Mouse (Mus musculus) limb, embryonic 13.5 days (tissue): ENCODE results near the gene Gm11444. TPM values are rescaled to one million over a fixed set of nuclear protein-coding genes. Genes with fewer than 3 reads are reported as not detected.

Source experiments
- ATAC-seq: fragments of 200-750 bp; cut with Nextera tagmentation; 2 replicates; pipeline ENCODE4 v1.8.0; 2017; ENCODE audit warnings: low read depth, moderate number of reproducible peaks, moderate TSS enrichment; ENCODE audit not compliant: low FRiP score
- H3K27ac ChIP-seq: fragments of 300-500 bp; sonication (generic); 2 replicates; pipeline ENCODE4 v1.5.1; 2015; ENCODE audit warnings: inconsistent platforms, mild to moderate bottlenecking, moderate library complexity
- H3K27me3 ChIP-seq: fragments of 300-500 bp; sonication (generic); 2 replicates; pipeline ENCODE4 v1.6.1; 2015; ENCODE audit warnings: mild to moderate bottlenecking, inconsistent platforms
- H3K36me3 ChIP-seq: fragments of 300-500 bp; sonication (generic); 2 replicates; pipeline ENCODE4 v1.6.1; 2015; ENCODE audit warnings: inconsistent platforms, mild to moderate bottlenecking, moderate library complexity
- H3K4me1 ChIP-seq: fragments of 300-500 bp; sonication (generic); 2 replicates; pipeline ENCODE4 v1.6.1; 2015; ENCODE audit warnings: inconsistent platforms
- H3K4me2 ChIP-seq: fragments of 300-500 bp; sonication (generic); replicated peaks from 2 replicates; pipeline ENCODE4 v1.6.1; 2015; ENCODE audit warnings: inconsistent platforms, mild to moderate bottlenecking, moderate library complexity
- H3K4me3 ChIP-seq: fragments of 300-500 bp; sonication (generic); 2 replicates; pipeline ENCODE4 v1.5.1; 2015; ENCODE audit warnings: moderate library complexity, mild to moderate bottlenecking, inconsistent platforms
- H3K9ac ChIP-seq: fragments of 300-500 bp; sonication (generic); 2 replicates; pipeline ENCODE4 v1.6.1; 2015; ENCODE audit warnings: mild to moderate bottlenecking, inconsistent platforms
- H3K9me3 ChIP-seq: fragments of 300-500 bp; sonication (generic); 2 replicates; pipeline ENCODE4 v1.6.1; 2016; ENCODE audit warnings: inconsistent platforms
- WGBS: fragments of 180-500 bp; shearing (Covaris S2); methylation state at CpG from one replicate; pipeline ENCODE4 v1.1.7; 2015; 5-methylcytosine and 5-hydroxymethylcytosine counted together
- polyA plus RNA-seq: library from polyadenylated mRNA; unstranded; fragments of >200 nt; fragmentation: Nextera tagmentation; extraction: Ambion mirVana; gene quantifications from 2 replicates; pipeline ENCODE4 v1.2.1, GENCODE M21; 2015

Gene Gm11444
- polyA plus RNA-seq, 1 experiment from 2014 or later, result 0.28 TPM

- H3K9me3 ChIP-seq, result no peaks in the 10 kb centered on the region
- whole genome bisulfite sequencing, result 0% methylated on average over 45 of the region's 54 CpGs
- peak overlapping the region; percentile 69 for H3K4me3 ChIP-seq
- ATAC-seq, result no peak
- H3K4me2 ChIP-seq, result peak overlapping the region; percentile 87
- no peaks in the 10 kb centered on the region for H3K36me3 ChIP-seq
- peak overlapping the region; percentile 91 for H3K9ac ChIP-seq
- peak overlapping the region; percentile 86 for H3K27ac ChIP-seq
- H3K27me3 ChIP-seq, result peaks cover 83% of the 10 kb centered on the region
- peaks cover 67% of the 10 kb centered on the region for H3K4me1 ChIP-seq
Observed at GRCm38 (mm10) chr11:85833081-85833521, 17.0 kb downstream of the Gm11444 start.

GRCm38 (mm10) chr11:85832231-85832924 lies 17.8 kb downstream of the Gm11444 start, which contains the start of gene Tbx2:
Tbx2 (plus strand) TSS chr11:85832551.
- no peaks in the 10 kb centered on the region for H3K9me3 ChIP-seq

GRCm38 (mm10) chr11:85831656-85832230 lies 18.4 kb downstream of the Gm11444 start:
- H3K4me2 ChIP-seq, result peak overlapping the region; percentile 87
- H3K4me1 ChIP-seq, result peaks cover 60% of the 10 kb centered on the region
- peaks cover 87% of the 10 kb centered on the region for H3K27me3 ChIP-seq
- no peaks in the 10 kb centered on the region for H3K9me3 ChIP-seq
- peak overlapping the region; percentile 91 for H3K9ac ChIP-seq
- peak overlapping the region; percentile 76 for H3K27ac ChIP-seq
- no peak; the same call in 1 of the 2 replicates for ATAC-seq
- H3K36me3 ChIP-seq, result no peaks in the 10 kb centered on the region
- WGBS, result under 1% methylated on average over 33 of the region's 33 CpGs
- H3K4me3 ChIP-seq, result peak overlapping the region; percentile 69

More at GRCm38 (mm10) chr11:85832231-85832924, 17.8 kb downstream of the Gm11444 start, which contains the start of gene Tbx2:
- peaks cover 62% of the 10 kb centered on the region for H3K4me1 ChIP-seq
- peak within 1 kb of the TSS; percentile 87 for H3K4me2 ChIP-seq
- peak within 1 kb of the TSS; percentile 69 for H3K4me3 ChIP-seq
- H3K9ac ChIP-seq, result peak within 1 kb of the TSS; percentile 91
- no peaks in the 10 kb centered on the region for H3K36me3 ChIP-seq
- WGBS, result under 1% methylated on average over 45 of the region's 52 CpGs
- ATAC-seq, result peak; percentile 78
- peak within 1 kb of the TSS; percentile 86 for H3K27ac ChIP-seq
- peaks cover 86% of the 10 kb centered on the region for H3K27me3 ChIP-seq

- Histone ChIP-seq H3K4me1 (peaks cover 51% of the 10 kb centered on the region), H3K27me3 (peaks cover 87% of the 10 kb centered on the region), H3K9ac (peak overlapping the region; percentile 48), H3K4me3 (peak overlapping the region; percentile 69), H3K36me3 (no peaks in the 10 kb centered on the region), H3K9me3 (no peaks in the 10 kb centered on the region), H3K4me2 (peak overlapping the region; percentile 87), H3K27ac (peak overlapping the region; percentile 48; the same call in 1 of the 2 replicates)
- no peak for ATAC-seq
- WGBS, result 3% methylated on average over 17 of the region's 17 CpGs
Observed at GRCm38 (mm10) chr11:85830901-85831341, 19.2 kb downstream of the Gm11444 start.

- Histone ChIP-seq H3K27ac (no peak overlapping the region), H3K9ac (peak overlapping the region; percentile 60), H3K4me1 (peaks cover 57% of the 10 kb centered on the region), H3K36me3 (no peaks in the 10 kb centered on the region), H3K4me3 (peak overlapping the region; percentile 69), H3K27me3 (peaks cover 87% of the 10 kb centered on the region), H3K9me3 (no peaks in the 10 kb centered on the region), H3K4me2 (peak overlapping the region; percentile 87)
- under 1% methylated on average over 61 of the region's 61 CpGs for WGBS
- ATAC-seq, result no peak
Observed at GRCm38 (mm10) chr11:85829520-85830440, 20.4 kb downstream of the Gm11444 start.

- Histone ChIP-seq H3K4me3 (peak overlapping the region; percentile 69), H3K27me3 (peaks cover 87% of the 10 kb centered on the region), H3K9me3 (no peaks in the 10 kb centered on the region), H3K36me3 (no peaks in the 10 kb centered on the region), H3K27ac (no peak overlapping the region), H3K4me1 (peaks cover 57% of the 10 kb centered on the region), H3K4me2 (peak overlapping the region; percentile 87), H3K9ac (peak overlapping the region; percentile 60)
- no peak for ATAC-seq
- 8% methylated on average over 38 of the region's 38 CpGs for WGBS
Observed at GRCm38 (mm10) chr11:85828691-85829519, 21.2 kb downstream of the Gm11444 start.

GRCm38 (mm10) chr11:85827342-85827741 lies 22.8 kb downstream of the Gm11444 start:
- Histone ChIP-seq H3K4me2 (no peak overlapping the region), H3K27ac (no peak overlapping the region), H3K9me3 (no peaks in the 10 kb centered on the region), H3K9ac (no peak overlapping the region; the same call in 1 of the 2 replicates), H3K36me3 (no peaks in the 10 kb centered on the region), H3K27me3 (peaks cover 99% of the 10 kb centered on the region), H3K4me1 (peaks cover 57% of the 10 kb centered on the region), H3K4me3 (no peak overlapping the region)
- WGBS, result 25% methylated on average over 9 of the region's 9 CpGs
- ATAC-seq, result no peak

- Histone ChIP-seq H3K9ac (no peak overlapping the region), H3K4me1 (peaks cover 44% of the 10 kb centered on the region), H3K27me3 (peaks cover 99% of the 10 kb centered on the region), H3K4me3 (no peak overlapping the region), H3K27ac (no peak overlapping the region), H3K4me2 (no peak overlapping the region), H3K36me3 (no peaks in the 10 kb centered on the region), H3K9me3 (no peaks in the 10 kb centered on the region)
- WGBS, result 39% methylated on average over 7 of the region's 7 CpGs
- ATAC-seq, result no peak
Observed at GRCm38 (mm10) chr11:85825823-85826222, 24.3 kb downstream of the Gm11444 start.

GRCm38 (mm10) chr11:85825031-85825430 lies 25.1 kb downstream of the Gm11444 start:
- Histone ChIP-seq H3K36me3 (no peaks in the 10 kb centered on the region), H3K27ac (no peak overlapping the region), H3K4me2 (no peak overlapping the region), H3K4me1 (peaks cover 41% of the 10 kb centered on the region), H3K9ac (no peak overlapping the region), H3K4me3 (no peak overlapping the region), H3K9me3 (no peaks in the 10 kb centered on the region), H3K27me3 (peaks cover 99% of the 10 kb centered on the region)
- WGBS, result 72% methylated on average over 10 of the region's 10 CpGs
- ATAC-seq, result no peak

GRCm38 (mm10) chr11:85823794-85824193 lies 26.3 kb downstream of the Gm11444 start:
- H3K36me3 ChIP-seq, result no peaks in the 10 kb centered on the region
- no peak overlapping the region for H3K4me3 ChIP-seq
- no peaks in the 10 kb centered on the region for H3K9me3 ChIP-seq
- peaks cover 88% of the 10 kb centered on the region for H3K27me3 ChIP-seq
- no peak overlapping the region for H3K4me2 ChIP-seq
- H3K9ac ChIP-seq, result no peak overlapping the region
- no peak for ATAC-seq
- no peak overlapping the region for H3K27ac ChIP-seq
- H3K4me1 ChIP-seq, result peaks cover 40% of the 10 kb centered on the region
- WGBS, result 41% methylated on average over 4 of the region's 4 CpGs

GRCm38 (mm10) chr11:85823181-85823580 lies 27.0 kb downstream of the Gm11444 start:
- 0 out of 2 replicates have a peak overlapping the region, but pooled peaks have one; percentile 2 for H3K9ac ChIP-seq
- H3K4me3 ChIP-seq, result no peak overlapping the region
- no peaks in the 10 kb centered on the region for H3K36me3 ChIP-seq
- no peaks in the 10 kb centered on the region for H3K9me3 ChIP-seq
- ATAC-seq, result no peak
- peaks cover 44% of the 10 kb centered on the region for H3K4me1 ChIP-seq
- 14% methylated on average over 6 of the region's 6 CpGs for WGBS
- no peak overlapping the region for H3K27ac ChIP-seq
- H3K27me3 ChIP-seq, result peaks cover 88% of the 10 kb centered on the region
- H3K4me2 ChIP-seq, result no peak overlapping the region
